Mouse (Mus musculus) midbrain, embryonic 10.5 days (tissue): ENCODE results near the gene Rab11fip2. TPM values are rescaled to one million over a fixed set of nuclear protein-coding genes. Genes with fewer than 3 reads are reported as not detected.

ENCODE experiments used
- DNase-seq: peaks from one replicate; pipeline ENCODE4 v3.0.0-alpha.2; 2017; ENCODE audit warnings: low spot score
- H3K27ac ChIP-seq: fragments of 300-500 bp; sonication (generic); replicated peaks from 2 replicates; pipeline ENCODE4 v1.5.1; 2016; ENCODE audit warnings: mild to moderate bottlenecking
- H3K27me3 ChIP-seq: fragments of 300-500 bp; sonication (generic); 2 replicates; pipeline ENCODE4 v1.6.1; 2016; ENCODE audit warnings: low read depth, mild to moderate bottlenecking; ENCODE audit not compliant: poor library complexity, severe bottlenecking
- H3K36me3 ChIP-seq: fragments of 300-500 bp; sonication (generic); 2 replicates; pipeline ENCODE4 v1.6.1; 2016; ENCODE audit warnings: mild to moderate bottlenecking, moderate library complexity
- H3K4me1 ChIP-seq: fragments of 300-500 bp; sonication (generic); 2 replicates; pipeline ENCODE4 v1.6.1; 2016
- H3K4me3 ChIP-seq: fragments of 300-500 bp; sonication (generic); 2 replicates; pipeline ENCODE4 v1.5.1; 2016; ENCODE audit warnings: mild to moderate bottlenecking, moderate library complexity
- H3K9me3 ChIP-seq: fragments of 300-500 bp; sonication (generic); replicated peaks from 2 replicates; pipeline ENCODE4 v1.6.1; 2016; ENCODE audit warnings: mild to moderate bottlenecking
- WGBS: fragments of 180-500 bp; shearing (Covaris S2); methylation state at CpG from one replicate; pipeline ENCODE4 v1.1.7; 2016; 5-methylcytosine and 5-hydroxymethylcytosine counted together
- polyA plus RNA-seq: library from polyadenylated mRNA; unstranded; fragments of >200 nt; fragmentation: Nextera tagmentation; extraction: Ambion mirVana; gene quantifications from 2 replicates; pipeline ENCODE4 v1.2.1, GENCODE M21; 2016

Gene Rab11fip2
- polyA plus RNA-seq, 1 experiment from 2014 or later, result 1.8 TPM

DNA sequence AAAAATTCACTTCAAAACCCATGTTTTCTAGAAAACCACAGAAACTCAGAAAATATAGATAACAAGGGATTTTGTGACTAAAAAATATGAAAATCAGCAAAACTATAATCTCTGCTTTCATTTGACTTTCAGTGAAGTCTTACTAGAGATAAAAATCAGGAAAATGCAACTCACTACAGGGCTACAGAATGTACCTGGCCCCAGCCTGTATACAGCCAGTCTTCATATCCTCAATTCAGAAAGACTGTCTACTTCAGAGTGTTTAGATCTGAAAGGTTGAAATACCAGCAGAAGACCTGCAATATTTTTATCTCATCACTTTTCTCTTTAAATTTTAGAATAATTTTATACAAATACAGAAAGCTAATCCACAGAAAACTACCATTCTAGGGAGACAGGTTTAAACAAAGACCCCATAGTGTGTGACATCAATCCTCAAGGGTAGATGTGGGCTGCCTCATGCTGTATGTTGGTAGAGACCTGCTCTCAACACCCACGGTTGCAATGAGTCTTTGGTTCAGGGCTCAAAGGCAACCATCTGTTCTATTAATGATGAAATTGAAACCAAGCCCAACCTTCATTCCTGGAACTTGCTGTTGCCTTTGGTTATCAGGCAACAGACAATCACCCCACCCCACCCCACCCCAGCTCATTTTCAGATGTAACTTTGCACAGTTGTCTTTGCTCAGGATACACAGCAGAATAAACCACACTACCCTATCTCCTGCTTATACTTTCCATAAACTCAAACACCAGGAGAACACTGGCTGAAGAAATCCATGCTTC lies 38.0 kb downstream of the Rab11fip2 start:
- Histone ChIP-seq H3K27me3 (no peaks in the 10 kb centered on the region), H3K9me3 (no peaks in the 10 kb centered on the region), H3K4me1 (no peaks in the 10 kb centered on the region), H3K36me3 (peaks cover 14% of the 10 kb centered on the region), H3K4me3 (no peak overlapping the region), H3K27ac (no peak overlapping the region)
- WGBS, result 68% methylated on average over 1 of the region's 1 CpGs
- no peak for DNase-seq

- Histone ChIP-seq H3K27me3 (no peaks in the 10 kb centered on the region), H3K9me3 (no peaks in the 10 kb centered on the region), H3K27ac (no peak overlapping the region), H3K4me3 (no peak overlapping the region), H3K36me3 (no peaks in the 10 kb centered on the region), H3K4me1 (no peaks in the 10 kb centered on the region)
- 86% methylated on average over 4 of the region's 4 CpGs for WGBS
- DNase-seq, result no peak
Observed at GRCm38 (mm10) chr19:59899965-59900364, 43.5 kb downstream of the Rab11fip2 start.

DNA sequence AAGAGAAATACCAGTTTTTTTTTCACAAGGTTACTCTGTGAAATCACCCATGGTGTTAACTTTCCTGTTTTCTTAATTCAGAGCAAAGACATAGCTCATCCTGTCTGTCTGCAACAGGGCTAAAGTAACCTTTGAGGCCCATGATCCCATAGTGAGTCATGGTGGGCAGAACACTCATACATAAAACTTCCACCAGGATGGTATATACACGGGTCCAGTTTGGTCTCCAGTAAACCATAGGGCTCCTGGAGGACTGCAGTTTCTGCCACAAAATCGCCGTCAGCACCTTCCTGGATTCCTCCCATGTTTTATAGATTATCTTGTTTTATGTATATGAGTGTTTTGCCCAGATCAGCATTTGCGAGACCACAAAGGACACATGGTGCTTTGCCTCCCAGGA lies 45.2 kb downstream of the Rab11fip2 start:
- H3K4me1 ChIP-seq, result no peaks in the 10 kb centered on the region
- no peaks in the 10 kb centered on the region for H3K36me3 ChIP-seq
- no peaks in the 10 kb centered on the region for H3K9me3 ChIP-seq
- H3K4me3 ChIP-seq, result no peak overlapping the region
- WGBS, result 86% methylated on average over 4 of the region's 4 CpGs
- no peak overlapping the region for H3K27ac ChIP-seq
- DNase-seq, result no peak
- H3K27me3 ChIP-seq, result no peaks in the 10 kb centered on the region

DNA sequence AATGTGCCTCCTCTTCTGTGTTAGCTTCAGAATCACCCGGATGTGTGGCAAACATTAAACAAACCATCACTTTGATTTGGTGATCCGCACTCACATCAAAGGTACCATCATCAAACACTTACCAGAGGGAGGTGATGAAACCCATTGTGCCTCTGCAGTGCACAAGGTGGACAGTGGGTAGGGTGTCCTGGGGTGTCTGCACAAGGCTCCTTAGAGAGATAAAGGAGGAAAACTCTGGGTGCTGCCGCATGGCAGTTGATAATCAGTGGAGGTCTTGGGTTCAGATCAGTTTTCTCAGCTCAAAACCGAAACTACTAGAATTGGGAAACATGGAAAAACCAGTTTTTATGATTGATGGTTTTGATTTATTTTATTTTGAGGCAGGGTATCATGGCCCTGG lies 54.1 kb downstream of the Rab11fip2 start:
- H3K4me1 ChIP-seq, result peaks cover 14% of the 10 kb centered on the region

DNA sequence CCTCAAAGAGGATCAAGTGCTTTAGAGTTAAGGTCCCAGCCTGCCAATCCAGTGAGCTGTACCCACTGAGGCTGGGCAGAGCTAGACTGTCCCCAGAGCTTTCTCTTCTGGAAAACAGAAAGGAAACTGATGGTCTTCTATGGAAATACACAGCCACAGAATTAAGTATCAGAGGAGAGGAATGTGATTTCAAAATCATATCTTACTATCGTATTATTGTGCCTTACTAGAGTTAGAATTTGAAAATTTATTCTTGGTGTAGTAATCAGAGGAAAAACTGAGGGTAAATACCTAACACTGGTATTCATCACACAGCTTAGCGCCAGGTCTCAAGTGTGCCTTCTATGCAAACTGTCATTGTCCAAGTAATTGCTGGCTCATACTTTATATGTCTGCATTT lies 54.6 kb downstream of the Rab11fip2 start:
- Histone ChIP-seq H3K4me1 (peaks cover 14% of the 10 kb centered on the region), H3K27me3 (no peaks in the 10 kb centered on the region), H3K9me3 (no peaks in the 10 kb centered on the region), H3K4me3 (no peak overlapping the region), H3K36me3 (no peaks in the 10 kb centered on the region), H3K27ac (no peak overlapping the region)
- no peak for DNase-seq
- 88% methylated on average over 2 of the region's 2 CpGs for WGBS

More for the DNA sequence above, 54.1 kb downstream of the Rab11fip2 start:
- Histone ChIP-seq H3K4me3 (no peak overlapping the region), H3K27ac (no peak overlapping the region), H3K9me3 (no peaks in the 10 kb centered on the region), H3K36me3 (no peaks in the 10 kb centered on the region), H3K27me3 (no peaks in the 10 kb centered on the region)
- WGBS, result 80% methylated on average over 4 of the region's 4 CpGs
- DNase-seq, result no peak

GRCm38 (mm10) chr19:59887866-59888265 lies 55.6 kb downstream of the Rab11fip2 start:
- Histone ChIP-seq H3K36me3 (no peaks in the 10 kb centered on the region), H3K27ac (no peak overlapping the region), H3K9me3 (no peaks in the 10 kb centered on the region), H3K4me3 (no peak overlapping the region), H3K27me3 (no peaks in the 10 kb centered on the region), H3K4me1 (peaks cover 14% of the 10 kb centered on the region)
- WGBS, result 75% methylated on average over 2 of the region's 2 CpGs
- DNase-seq, result no peak

DNA sequence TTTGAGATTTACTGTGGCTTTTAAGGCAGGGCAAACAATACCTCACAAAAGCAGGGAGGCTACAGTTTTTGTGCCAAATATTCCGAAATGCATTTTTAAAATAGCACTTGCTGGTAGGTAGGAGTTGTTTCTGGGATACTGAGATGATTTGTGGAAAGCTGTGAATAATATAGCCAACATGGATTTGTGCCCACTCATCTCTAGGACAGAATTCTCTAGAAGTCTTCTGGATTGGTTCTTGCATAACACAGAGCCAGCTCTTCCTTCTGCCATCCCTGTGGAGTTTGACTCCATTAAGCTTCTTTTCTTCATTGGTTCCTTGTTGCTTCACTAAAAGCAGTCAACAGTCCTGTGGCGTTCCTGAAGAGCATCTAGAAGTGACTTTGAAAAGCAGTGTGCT lies 58.2 kb downstream of the Rab11fip2 start:
- H3K36me3 ChIP-seq, result no peaks in the 10 kb centered on the region
- DNase-seq, result no peak
- no peak overlapping the region for H3K4me3 ChIP-seq
- H3K27me3 ChIP-seq, result no peaks in the 10 kb centered on the region
- no peaks in the 10 kb centered on the region for H3K9me3 ChIP-seq
- WGBS, result 84% methylated on average over 2 of the region's 2 CpGs
- no peak overlapping the region for H3K27ac ChIP-seq
- H3K4me1 ChIP-seq, result peaks cover 14% of the 10 kb centered on the region

- WGBS, result 93% methylated on average over 2 of the region's 2 CpGs
- Histone ChIP-seq H3K36me3 (no peaks in the 10 kb centered on the region), H3K4me3 (no peak overlapping the region), H3K27ac (no peak overlapping the region), H3K27me3 (no peaks in the 10 kb centered on the region), H3K4me1 (no peaks in the 10 kb centered on the region), H3K9me3 (no peaks in the 10 kb centered on the region)
- no peak for DNase-seq
Observed at GRCm38 (mm10) chr19:59877238-59877637, 66.2 kb downstream of the Rab11fip2 start.

DNA sequence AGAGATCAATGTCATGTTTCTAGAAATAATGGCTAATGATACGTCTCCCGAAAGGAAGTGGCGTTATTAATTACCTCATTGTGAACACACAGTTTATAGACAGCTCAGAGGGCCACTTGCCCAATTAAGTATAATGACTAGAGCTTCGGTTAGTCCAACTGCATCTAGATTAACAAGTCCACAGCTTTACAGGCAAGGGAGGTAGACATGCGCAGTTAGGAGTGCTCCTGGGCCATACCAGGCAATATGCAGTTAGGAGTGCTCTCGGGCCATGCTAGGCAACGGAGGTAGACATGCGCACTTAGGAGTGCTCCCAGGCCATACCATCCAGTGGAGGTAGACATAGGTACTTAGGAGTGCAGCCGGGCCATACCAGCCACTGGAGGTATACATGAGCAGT lies 76.8 kb downstream of the Rab11fip2 start:
- H3K9me3 ChIP-seq, result no peaks in the 10 kb centered on the region
- no peaks in the 10 kb centered on the region for H3K36me3 ChIP-seq
- no peak overlapping the region for H3K4me3 ChIP-seq
- 0 out of 2 replicates have a peak, but pooled peaks cover 5% of the 10 kb centered on the region for H3K27me3 ChIP-seq
- 87% methylated on average over 9 of the region's 9 CpGs for WGBS
- H3K27ac ChIP-seq, result no peak overlapping the region
- H3K4me1 ChIP-seq, result no peaks in the 10 kb centered on the region
- no peak for DNase-seq

DNA sequence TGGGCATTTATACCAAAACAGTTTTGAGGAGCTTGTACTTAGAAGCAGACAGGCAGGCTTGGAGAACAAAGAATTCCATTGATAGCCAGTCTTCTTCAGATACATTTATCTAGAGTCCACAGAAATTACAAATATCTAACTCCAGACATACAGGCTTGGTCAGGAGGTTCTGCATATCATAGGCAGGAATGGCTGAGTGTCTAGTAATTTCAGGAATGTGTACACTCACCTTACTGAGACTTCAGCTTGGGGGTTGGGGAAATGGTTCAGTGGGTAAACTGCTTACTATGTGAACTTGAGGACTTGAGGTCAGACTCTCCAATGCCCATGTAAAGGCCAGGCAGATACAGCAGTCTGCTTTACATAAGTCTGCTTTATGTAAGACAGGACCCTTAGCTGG lies 81.0 kb downstream of the Rab11fip2 start:
- Histone ChIP-seq H3K36me3 (no peaks in the 10 kb centered on the region), H3K4me3 (no peak overlapping the region), H3K9me3 (no peaks in the 10 kb centered on the region), H3K27ac (no peak overlapping the region), H3K27me3 (0 out of 2 replicates have a peak, but pooled peaks cover 5% of the 10 kb centered on the region), H3K4me1 (peaks cover 8% of the 10 kb centered on the region)
- DNase-seq, result no peak

DNA sequence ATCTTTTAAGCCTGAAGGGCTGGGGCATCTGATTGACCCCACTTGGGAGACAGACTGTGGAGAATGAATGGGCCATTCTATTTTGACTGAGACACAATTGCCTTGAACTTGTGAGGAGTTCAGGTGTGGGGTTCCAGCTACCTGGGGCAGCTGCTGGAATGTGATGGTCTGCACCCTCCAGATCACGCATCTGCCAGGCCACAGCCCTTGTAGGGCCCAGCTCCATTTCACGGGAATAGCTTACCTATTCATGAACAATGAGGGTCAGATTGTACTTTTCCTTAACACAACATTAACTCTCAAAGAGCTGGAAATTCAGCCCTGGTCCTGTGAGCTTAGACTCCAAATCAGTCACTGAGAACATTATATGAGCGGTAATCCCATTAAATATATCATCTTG lies 82.7 kb downstream of the Rab11fip2 start:
- Histone ChIP-seq H3K27ac (no peak overlapping the region), H3K4me1 (peaks cover 8% of the 10 kb centered on the region), H3K4me3 (no peak overlapping the region), H3K27me3 (0 out of 2 replicates have a peak, but pooled peaks cover 5% of the 10 kb centered on the region), H3K9me3 (no peaks in the 10 kb centered on the region), H3K36me3 (no peaks in the 10 kb centered on the region)
- DNase-seq, result no peak
- 79% methylated on average over 3 of the region's 3 CpGs for WGBS

DNA sequence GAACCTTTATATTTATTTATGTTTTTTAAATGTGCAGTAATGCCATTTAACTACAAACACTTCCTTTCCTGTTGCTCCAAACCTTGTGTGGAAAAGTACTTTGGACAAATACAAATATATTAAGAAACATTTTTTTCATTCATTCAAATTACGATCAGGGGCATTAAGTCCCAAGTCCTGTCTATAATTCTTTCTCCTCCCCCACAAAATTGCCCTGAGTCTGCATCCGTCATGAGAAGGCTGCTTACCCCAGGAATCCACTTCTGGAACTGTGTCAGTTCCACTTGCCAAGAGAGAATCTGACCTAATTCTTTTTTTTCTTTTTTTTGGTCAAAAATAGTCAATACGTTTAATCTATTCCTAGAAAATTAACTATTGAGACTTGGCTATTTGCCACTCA lies 90.4 kb downstream of the Rab11fip2 start:
- H3K9me3 ChIP-seq, result no peaks in the 10 kb centered on the region
- no peaks in the 10 kb centered on the region for H3K27me3 ChIP-seq
- WGBS, result 83% methylated on average over 3 of the region's 3 CpGs
- no peaks in the 10 kb centered on the region for H3K36me3 ChIP-seq
- peaks cover 20% of the 10 kb centered on the region for H3K4me1 ChIP-seq
- H3K4me3 ChIP-seq, result no peak overlapping the region
- H3K27ac ChIP-seq, result no peak overlapping the region
- DNase-seq, result no peak
